Mouse (Mus musculus): ENCODE results near the gene Rspo3.

GRCm38 (mm10) chr10:29459632-29460031 lies 76.0 kb downstream of the Rspo3 start:
- TF ChIP-seq CTCF (IDR thresholded peaks at IDR 0.05; ENCODE audit: control insufficient read depth, insufficient read depth, insufficient read length) (no peak), CEBPB (IDR thresholded peaks at IDR 0.05; ENCODE audit: low read depth) (no peak), MAX (IDR thresholded peaks at IDR 0.05) (no peak)
